Mouse (Mus musculus): Measurements from ENCODE around the gene Gm38655. TPM values are rescaled to one million over a fixed set of nuclear protein-coding genes. Genes with fewer than 3 reads are reported as not detected.

The Gm38655 gene
- total RNA-seq (2014; fragmentation: Nextera tagmentation) (not detected in 2 replicates), total RNA-seq (2017) (not detected in 2 replicates)

GRCm38 (mm10) chr17:25175411-25175810 lies at the start of gene Gm38655:
Gene Gm38655 (minus strand): TSS chr17:25175471.
- ATAC-seq (replicated peaks; ENCODE audit: poor library complexity, severe bottlenecking), result no peak

- ATAC-seq (replicated peaks; ENCODE audit: poor library complexity, severe bottlenecking), result peak; percentile 19; the same call in 1 of the 2 replicates
Measured at GRCm38 (mm10) chr17:25224586-25225222, 49.4 kb upstream of the Gm38655 start.

GRCm38 (mm10) chr17:25222951-25223601 lies 47.8 kb upstream of the Gm38655 start:
- no peak for ATAC-seq (replicated peaks; ENCODE audit: poor library complexity, severe bottlenecking)

- peak; percentile 70 for ATAC-seq (replicated peaks; ENCODE audit: poor library complexity, severe bottlenecking)
Measured at GRCm38 (mm10) chr17:25222504-25222940, 47.3 kb upstream of the Gm38655 start.

GRCm38 (mm10) chr17:25221821-25222503 lies 46.7 kb upstream of the Gm38655 start:
- ATAC-seq (replicated peaks; ENCODE audit: poor library complexity, severe bottlenecking), result peak; percentile 31

GRCm38 (mm10) chr17:25220746-25221145 lies 45.5 kb upstream of the Gm38655 start:
- no peak for ATAC-seq (replicated peaks; ENCODE audit: poor library complexity, severe bottlenecking)

GRCm38 (mm10) chr17:25219492-25220295 lies 44.4 kb upstream of the Gm38655 start:
- no peak for ATAC-seq (replicated peaks; ENCODE audit: poor library complexity, severe bottlenecking)

GRCm38 (mm10) chr17:25218967-25219366 lies 43.7 kb upstream of the Gm38655 start:
- ATAC-seq (replicated peaks; ENCODE audit: poor library complexity, severe bottlenecking), result no peak

GRCm38 (mm10) chr17:25215431-25215830 lies 40.2 kb upstream of the Gm38655 start:
- ATAC-seq (replicated peaks; ENCODE audit: poor library complexity, severe bottlenecking), result no peak

- no peak for ATAC-seq (replicated peaks; ENCODE audit: poor library complexity, severe bottlenecking)
Measured at GRCm38 (mm10) chr17:25211705-25212104, 36.4 kb upstream of the Gm38655 start.

- ATAC-seq (replicated peaks; ENCODE audit: poor library complexity, severe bottlenecking), result peak; percentile 81
Measured at GRCm38 (mm10) chr17:25210680-25211466, 35.6 kb upstream of the Gm38655 start.

- ATAC-seq (replicated peaks; ENCODE audit: poor library complexity, severe bottlenecking), result no peak
Measured at GRCm38 (mm10) chr17:25210006-25210405, 34.7 kb upstream of the Gm38655 start.

- no peak for ATAC-seq (replicated peaks; ENCODE audit: poor library complexity, severe bottlenecking)
Measured at GRCm38 (mm10) chr17:25202401-25202800, 27.1 kb upstream of the Gm38655 start.

- no peak for ATAC-seq (replicated peaks; ENCODE audit: poor library complexity, severe bottlenecking)
Measured at GRCm38 (mm10) chr17:25189091-25189490, 13.8 kb upstream of the Gm38655 start.

- ATAC-seq (replicated peaks; ENCODE audit: poor library complexity, severe bottlenecking), result peak; percentile 38
Measured at GRCm38 (mm10) chr17:25188150-25189031, 13.1 kb upstream of the Gm38655 start, which contains the start of gene Unkl. Gene Unkl (plus strand): TSS chr17:25188397.

GRCm38 (mm10) chr17:25187784-25188149 lies 12.5 kb upstream of the Gm38655 start:
- ATAC-seq (replicated peaks; ENCODE audit: poor library complexity, severe bottlenecking), result no peak

GRCm38 (mm10) chr17:25184961-25185360 lies 9.7 kb upstream of the Gm38655 start:
- peak; percentile 10; the same call in 1 of the 2 replicates for ATAC-seq (replicated peaks; ENCODE audit: poor library complexity, severe bottlenecking)

- peak; percentile 81 for ATAC-seq (replicated peaks; ENCODE audit: poor library complexity, severe bottlenecking)
Measured at GRCm38 (mm10) chr17:25184129-25184691, 8.9 kb upstream of the Gm38655 start, which contains the start of gene BC003965. Gene BC003965 (plus strand): TSS chr17:25184554.

All from granulocyte monocyte progenitor cell, adult 5-6 weeks (primary cell).